Mouse (Mus musculus) stomach, postnatal 0 days (tissue): ENCODE results near the gene Morc4.

ENCODE experiments used
- CTCF ChIP-seq: IDR thresholded peaks from 2 replicates; pipeline ENCODE4 v1.5.1; 2016; ENCODE audit warnings: antibody characterized with exemption, low read depth, mild to moderate bottlenecking, moderate library complexity
- EP300 ChIP-seq: optimal IDR thresholded peaks from 2 replicates; pipeline ENCODE3; 2016; ENCODE audit warnings: antibody characterized with exemption

GRCm38 (mm10) chrX:139826926-139827325 is 44.6 kb downstream of the Morc4 start:
- TF ChIP-seq CTCF (no peak), EP300 (no peak)
